Mouse (Mus musculus): ENCODE measurements at regions not wholly inside any gene's neighbourhood (a gene's known extent, or its start where the extent isn't known, plus 50 kb on each side); places are given as distances from the start of the nearest gene placed in this dataset.
A peak's percentile ranks its signal among the peaks of the same experiment; 100 is the strongest.

- no peak for DNase-seq
These were observed 76.8 kb upstream of the Akap6 start for GRCm38 (mm10) chr12:52622398-52622797.

GRCm38 (mm10) chr12:52623416-52624108, 75.6 kb upstream of the Akap6 start:
- peak; percentile 63 for DNase-seq

DNA sequence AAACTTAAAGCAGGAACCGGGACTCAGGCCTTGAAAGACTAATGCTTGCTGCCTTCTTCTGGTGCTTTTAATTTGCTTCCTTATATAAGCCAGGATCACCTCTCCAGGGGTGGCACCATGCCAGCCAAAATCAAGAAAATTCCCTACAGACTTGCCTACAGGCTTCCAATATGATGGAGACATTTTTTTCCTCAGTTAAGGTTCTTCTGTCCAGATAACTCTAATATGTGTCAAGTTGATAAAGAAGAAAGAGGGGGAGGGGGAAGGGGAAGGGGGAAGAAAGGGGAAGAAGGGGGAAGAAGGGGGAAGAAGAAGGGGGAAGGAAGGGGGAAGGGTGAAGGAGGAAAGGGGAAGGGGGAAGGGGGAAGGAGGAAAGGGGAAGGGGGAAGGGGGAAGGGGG, 74.3 kb upstream of the Akap6 start:
- DNase-seq: peak; percentile 58

DNA sequence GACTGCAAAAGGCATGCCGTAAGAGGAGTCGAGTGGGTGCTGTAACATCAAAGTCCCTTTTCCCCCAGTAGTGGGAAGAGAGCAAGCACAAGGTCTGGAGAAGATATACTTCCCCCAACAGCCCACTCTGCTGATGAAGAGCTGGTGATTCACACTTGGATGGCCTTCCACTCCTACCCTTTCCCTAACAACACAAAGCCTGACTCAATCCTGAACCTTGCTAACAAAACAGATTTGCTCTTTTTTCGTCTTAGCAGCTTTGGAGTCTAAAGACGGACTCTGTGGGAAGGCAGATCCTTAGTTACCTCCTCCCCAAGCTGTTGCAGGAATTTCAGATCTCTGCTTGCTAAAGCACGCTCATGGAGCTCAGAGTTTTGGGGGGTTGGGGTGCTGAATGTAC, 70.4 kb upstream of the Akap6 start:
- DNase-seq: no peak

GRCm38 (mm10) chr12:52635121-52635878, 63.9 kb upstream of the Akap6 start:
- DNase-seq: peak; percentile 67

- DNase-seq: no peak
These were observed 62.8 kb upstream of the Akap6 start for GRCm38 (mm10) chr12:52636186-52636881.

GRCm38 (mm10) chr12:52636920-52637319, 62.3 kb upstream of the Akap6 start:
- DNase-seq: no peak

GRCm38 (mm10) chr12:52637506-52638249, 61.5 kb upstream of the Akap6 start:
- peak; percentile 85 for DNase-seq

DNA sequence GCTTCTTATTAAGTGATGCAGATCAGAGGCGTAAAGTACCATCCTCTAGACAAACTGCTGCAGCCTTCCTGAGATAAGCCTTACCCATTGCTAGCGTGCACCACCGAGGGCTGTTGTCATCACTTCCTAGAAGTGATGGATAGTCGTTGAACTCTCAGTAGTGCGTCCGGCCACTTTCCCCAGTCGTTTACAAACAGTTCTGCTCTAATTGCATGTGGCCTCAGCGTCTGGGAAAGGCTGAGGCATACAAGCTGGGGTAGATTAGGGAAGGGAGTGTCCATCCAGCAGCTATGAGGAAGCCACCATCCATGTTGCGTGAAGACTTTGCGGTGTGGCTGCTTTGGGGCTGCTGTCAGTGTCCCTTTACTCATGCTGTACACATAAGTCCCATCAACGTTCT, 60.7 kb upstream of the Akap6 start:
- DNase-seq: no peak

DNA sequence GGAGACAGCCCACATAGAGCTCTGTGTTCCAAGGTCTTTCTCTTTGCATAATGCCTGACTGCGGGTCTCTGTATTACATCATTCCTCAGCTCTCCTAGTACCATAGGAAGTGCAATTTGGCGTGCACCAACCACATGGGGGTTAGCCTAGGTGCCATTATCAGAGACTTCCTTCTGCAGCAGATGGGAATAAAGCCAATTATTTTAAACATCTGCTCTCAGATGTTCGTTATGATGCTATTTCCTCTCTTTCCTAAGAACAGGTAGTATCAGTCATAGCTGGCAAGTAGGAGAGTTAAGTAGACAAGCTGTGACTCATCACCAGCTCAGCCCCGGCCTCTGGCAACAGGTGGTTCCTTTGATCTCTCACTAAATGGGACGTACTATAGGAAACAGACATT, 55.1 kb upstream of the Akap6 start:
- DNase-seq: no peak
